Mouse (Mus musculus) brown adipose tissue, adult 24 weeks (tissue): ENCODE data around the gene AI661453. TPM values are rescaled to one million over a fixed set of nuclear protein-coding genes. Genes with fewer than 3 reads are reported as not detected.

Experiments
- H3K27ac ChIP-seq: fragments of 200-500 bp; replicated peaks from 2 replicates; pipeline ENCODE4 v1.5.1; 2012; ENCODE audit warnings: low read depth, mild to moderate bottlenecking, low read length
- H3K4me1 ChIP-seq: fragments of 200-500 bp; 2 replicates; pipeline ENCODE4 v1.6.1; 2012; ENCODE audit warnings: low read length, mixed read lengths; ENCODE audit not compliant: control insufficient read depth, insufficient read depth, insufficient read length
- H3K4me3 ChIP-seq: fragments of 200-500 bp; 2 replicates; pipeline ENCODE4 v1.5.1; 2012; ENCODE audit warnings: low read depth, mild to moderate bottlenecking, low read length, moderate library complexity; ENCODE audit not compliant: insufficient read depth
- polyA plus RNA-seq: library from polyadenylated mRNA; stranded (reverse); fragments of >200 nt; gene quantifications from 2 replicates; pipeline ENCODE4 v1.2.4, GENCODE M21; 2012; ENCODE audit not compliant: missing spikeins, insufficient read depth, insufficient read length

Gene AI661453
- polyA plus RNA-seq, 1 experiment, result 0.48 TPM

- H3K4me1 ChIP-seq, result no peaks in the 10 kb centered on the region
- no peak overlapping the region for H3K27ac ChIP-seq
- no peak overlapping the region for H3K4me3 ChIP-seq
Measured at GRCm38 (mm10) chr17:47428831-47429304, 7.5 kb upstream of the AI661453 start.

GRCm38 (mm10) chr17:47430815-47431214 is 5.6 kb upstream of the AI661453 start:
- no peak overlapping the region for H3K4me3 ChIP-seq
- no peak overlapping the region for H3K27ac ChIP-seq
- H3K4me1 ChIP-seq, result no peaks in the 10 kb centered on the region

DNA sequence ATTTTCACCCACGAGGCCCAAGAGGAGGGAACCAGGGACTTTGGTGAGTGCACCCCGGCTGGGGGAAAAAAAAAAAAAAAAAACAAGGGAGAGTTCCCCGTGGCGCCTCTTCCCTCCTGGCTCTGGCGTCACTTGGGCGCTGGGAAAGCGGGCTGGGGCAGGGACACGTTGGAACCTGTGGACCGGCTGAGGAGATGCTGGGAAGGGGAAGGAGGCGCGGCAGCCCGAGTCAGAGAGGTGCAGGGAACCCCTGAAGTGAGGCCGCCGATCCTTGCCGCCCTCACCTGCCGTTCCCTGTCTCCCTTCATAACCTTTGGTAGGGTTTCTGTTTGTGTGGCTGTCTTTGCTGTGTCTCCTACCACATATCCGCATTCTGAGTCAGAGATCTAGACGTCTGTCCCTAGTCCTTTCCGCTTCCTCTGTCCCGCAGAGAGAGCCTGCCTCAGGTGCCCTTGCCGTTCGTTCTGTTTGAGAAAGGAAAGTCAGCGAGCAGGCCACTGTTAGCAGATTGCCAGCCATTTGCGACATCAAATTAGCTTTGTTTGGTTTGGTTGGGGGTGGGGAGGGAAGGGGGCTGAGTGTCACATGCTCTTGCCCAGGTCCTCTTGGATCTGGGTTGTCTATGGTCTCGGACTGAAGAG is 612 bp downstream of the AI661453 start, which contains the start of gene 1700001C19Rik:
Gene 1700001C19Rik (minus strand): TSS at position 470 of the 641 bp plus-strand sequence.
- Histone ChIP-seq H3K4me1 (no peaks in the 10 kb centered on the region), H3K27ac (no peak within 1 kb of the TSS; the same call in 1 of the 2 replicates), H3K4me3 (peak within 1 kb of the TSS; percentile 50)

GRCm38 (mm10) chr17:47438611-47439010 is 2.2 kb downstream of the AI661453 start:
- no peak overlapping the region for H3K27ac ChIP-seq
- H3K4me3 ChIP-seq, result no peak overlapping the region

GRCm38 (mm10) chr17:47439396-47440028 is 3.1 kb downstream of the AI661453 start:
- no peak overlapping the region for H3K4me3 ChIP-seq
- no peaks in the 10 kb centered on the region for H3K4me1 ChIP-seq
- H3K27ac ChIP-seq, result no peak overlapping the region

More at GRCm38 (mm10) chr17:47438611-47439010, 2.2 kb downstream of the AI661453 start:
- H3K4me1 ChIP-seq, result no peaks in the 10 kb centered on the region

GRCm38 (mm10) chr17:47440359-47440890 is 4.0 kb downstream of the AI661453 start:
- H3K27ac ChIP-seq, result no peak overlapping the region
- H3K4me3 ChIP-seq, result no peak overlapping the region
- H3K4me1 ChIP-seq, result no peaks in the 10 kb centered on the region

- Histone ChIP-seq H3K4me3 (no peak overlapping the region), H3K4me1 (no peaks in the 10 kb centered on the region), H3K27ac (no peak overlapping the region)
Measured at GRCm38 (mm10) chr17:47441296-47442051, 5.1 kb downstream of the AI661453 start.

DNA sequence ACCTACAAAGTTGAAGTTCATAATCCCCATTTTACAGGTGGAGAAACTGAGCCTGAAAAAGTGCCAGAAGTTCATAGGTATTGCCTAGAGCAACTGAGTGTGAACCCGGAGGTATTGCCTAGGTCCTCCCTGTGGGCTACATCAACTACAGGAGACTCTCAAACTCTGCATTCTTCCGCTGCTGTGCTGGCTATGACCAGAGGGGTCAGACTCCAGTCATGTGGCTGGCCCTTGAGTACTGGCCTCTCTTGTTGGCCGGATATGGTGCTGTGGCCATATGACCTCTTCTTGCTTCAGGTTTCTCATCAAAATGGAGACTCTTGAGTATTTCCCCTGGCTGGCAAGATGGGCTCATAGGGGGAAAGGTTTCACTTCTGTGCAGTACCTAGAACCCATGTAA is 5.9 kb downstream of the AI661453 start:
- H3K4me1 ChIP-seq, result no peaks in the 10 kb centered on the region
- H3K4me3 ChIP-seq, result no peak overlapping the region
- no peak overlapping the region for H3K27ac ChIP-seq

GRCm38 (mm10) chr17:47444113-47444512 is 7.7 kb downstream of the AI661453 start:
- Histone ChIP-seq H3K4me3 (no peak overlapping the region), H3K4me1 (no peaks in the 10 kb centered on the region), H3K27ac (no peak overlapping the region)

- Histone ChIP-seq H3K27ac (no peak overlapping the region), H3K4me3 (no peak overlapping the region), H3K4me1 (no peaks in the 10 kb centered on the region)
Measured at GRCm38 (mm10) chr17:47445518-47445917, 9.1 kb downstream of the AI661453 start.

- H3K4me1 ChIP-seq, result peaks cover 3% of the 10 kb centered on the region; the same call in 1 of the 2 replicates
- H3K4me3 ChIP-seq, result no peak overlapping the region
- H3K27ac ChIP-seq, result no peak overlapping the region
Measured at GRCm38 (mm10) chr17:47446025-47446424, 9.6 kb downstream of the AI661453 start.

- Histone ChIP-seq H3K4me1 (peaks cover 6% of the 10 kb centered on the region; the same call in 1 of the 2 replicates), H3K27ac (no peak overlapping the region), H3K4me3 (no peak overlapping the region)
Measured at GRCm38 (mm10) chr17:47446561-47446960, 10.1 kb downstream of the AI661453 start.

DNA sequence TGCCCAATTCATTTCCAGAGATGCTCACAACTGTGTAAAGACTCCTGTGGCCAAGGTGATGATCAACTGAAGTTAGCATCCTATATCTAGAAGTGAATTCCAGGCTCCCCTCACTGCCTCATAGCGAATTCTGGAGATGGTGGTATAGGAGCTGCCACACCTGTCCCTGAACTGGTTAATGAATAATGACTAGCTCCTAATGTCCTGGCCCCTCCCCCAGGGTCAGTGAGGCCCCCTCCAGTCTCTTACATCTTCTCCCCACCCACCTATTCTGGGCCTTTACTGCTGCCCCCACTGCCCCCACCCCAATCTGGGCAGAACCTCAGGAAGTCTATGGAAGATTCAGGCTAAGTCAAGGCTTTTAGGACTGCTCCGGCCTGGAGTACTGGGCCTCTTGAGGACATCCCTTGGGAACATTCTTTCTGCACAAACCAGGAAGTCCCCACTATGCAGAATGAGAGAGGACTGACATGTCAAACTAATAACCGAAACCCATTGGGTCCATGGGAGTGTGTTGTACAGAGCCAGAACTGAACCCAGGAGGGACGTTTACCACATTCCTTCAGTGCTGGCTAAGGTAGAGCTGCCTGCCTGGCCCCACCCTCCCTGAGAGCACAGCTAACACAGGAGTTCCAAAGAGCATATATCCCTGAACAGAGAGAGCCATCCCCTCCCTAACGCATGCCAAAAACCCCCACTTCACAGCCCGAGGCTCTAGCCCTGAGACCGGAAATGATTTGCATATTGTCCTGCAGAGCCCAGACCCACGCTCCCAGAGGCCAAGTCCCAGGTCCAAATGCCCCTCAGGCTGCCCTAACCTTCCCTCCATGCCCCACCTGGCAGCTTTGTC is 12.3 kb downstream of the AI661453 start:
- H3K4me3 ChIP-seq, result no peak overlapping the region
- no peak overlapping the region for H3K27ac ChIP-seq
- H3K4me1 ChIP-seq, result peaks cover 6% of the 10 kb centered on the region; the same call in 1 of the 2 replicates

DNA sequence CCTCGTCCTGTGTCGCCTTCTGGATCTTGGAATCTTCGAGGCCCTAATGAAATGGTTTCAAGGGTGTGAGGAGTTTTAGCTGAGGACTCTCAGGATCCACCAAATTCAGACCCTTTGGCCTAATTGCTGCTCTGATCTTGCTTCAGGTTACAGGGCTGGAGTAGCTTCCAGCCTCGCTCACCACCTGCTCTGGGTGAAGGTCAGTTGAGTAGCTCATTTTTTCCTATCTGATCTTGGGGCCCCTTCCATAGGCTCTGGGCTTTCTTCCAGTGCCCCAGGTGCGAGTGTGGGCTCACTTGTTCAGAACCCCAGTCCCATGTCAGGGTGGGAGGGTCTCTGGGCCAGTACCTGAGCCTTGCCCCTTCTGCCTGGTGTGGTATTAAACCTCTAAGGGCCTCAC is 13.0 kb downstream of the AI661453 start:
- Histone ChIP-seq H3K4me3 (no peak overlapping the region), H3K4me1 (peaks cover 6% of the 10 kb centered on the region; the same call in 1 of the 2 replicates), H3K27ac (no peak overlapping the region)
